Mouse (Mus musculus) right cerebral cortex, postnatal 4 days (tissue): Measurements from ENCODE around the gene Ooep.
"Not testable (repeated sequence)": the region's sequence is repeated elsewhere in the genome, so short reads cannot be mapped to it uniquely, and the experiment has no call there.

Source experiments
- DNase-seq: peaks from one replicate; pipeline ENCODE4 v3.0.0-alpha.2; 2022

The Ooep gene

GRCm38 (mm10) chr9:78365850-78366544 lies 12.5 kb downstream of the Ooep start:
- no peak for DNase-seq

GRCm38 (mm10) chr9:78364701-78365100 lies 13.8 kb downstream of the Ooep start:
- DNase-seq = no peak

GRCm38 (mm10) chr9:78363374-78363773 lies 15.2 kb downstream of the Ooep start:
- no peak for DNase-seq

GRCm38 (mm10) chr9:78360484-78360872 lies 18.0 kb downstream of the Ooep start:
- no peak for DNase-seq

GRCm38 (mm10) chr9:78359750-78360483 lies 18.6 kb downstream of the Ooep start:
- no peak for DNase-seq

GRCm38 (mm10) chr9:78358053-78358452 lies 20.5 kb downstream of the Ooep start:
- DNase-seq = peak; percentile 64

GRCm38 (mm10) chr9:78355611-78356010 lies 22.9 kb downstream of the Ooep start, which contains the start of gene Gsta2:
Gene Gsta2 (minus strand): TSS chr9:78355788.
- no peak for DNase-seq

GRCm38 (mm10) chr9:78354665-78355578 lies 23.6 kb downstream of the Ooep start:
- no peak for DNase-seq

- no peak for DNase-seq
Measured at GRCm38 (mm10) chr9:78351504-78352220, 26.9 kb downstream of the Ooep start.

GRCm38 (mm10) chr9:78350007-78350406 lies 28.5 kb downstream of the Ooep start:
- DNase-seq = not testable (repeated sequence)

- DNase-seq = not testable (repeated sequence)
Measured at GRCm38 (mm10) chr9:78349141-78349540, 29.4 kb downstream of the Ooep start.

GRCm38 (mm10) chr9:78348206-78349004 lies 30.1 kb downstream of the Ooep start:
- DNase-seq = not testable (repeated sequence)

- DNase-seq = no peak
Measured at GRCm38 (mm10) chr9:78347004-78347403, 31.5 kb downstream of the Ooep start.

GRCm38 (mm10) chr9:78345235-78345634 lies 33.3 kb downstream of the Ooep start:
- not testable (repeated sequence) for DNase-seq

- DNase-seq = not testable (repeated sequence)
Measured at GRCm38 (mm10) chr9:78343055-78343454, 35.5 kb downstream of the Ooep start.

GRCm38 (mm10) chr9:78342494-78342893 lies 36.0 kb downstream of the Ooep start:
- DNase-seq = not testable (repeated sequence)

- DNase-seq = peak; percentile 66
Measured at GRCm38 (mm10) chr9:78340324-78340723, 38.2 kb downstream of the Ooep start.

GRCm38 (mm10) chr9:78337050-78337449 lies 41.5 kb downstream of the Ooep start:
- not testable (repeated sequence) for DNase-seq

GRCm38 (mm10) chr9:78327289-78327688 lies 51.2 kb downstream of the Ooep start, which contains the start of gene Omt2b:
Gene Omt2b (plus strand): TSS chr9:78327589.
- DNase-seq = not testable (repeated sequence)
